ENCODE assay signal across 11 mouse cellular contexts in genomic region chr4:66302686-66303310, GRCm38 (mm10).
A peak's percentile ranks its signal among the peaks of the same experiment; 100 is the strongest.
DNase-seq lines count a peak whose midpoint lies in the region; ATAC-seq lines count a peak whose summit lies in the region.
"Had no signal": no experiment of that assay in that cellular context is flagged by ENCODE, and none has a peak within 500 bp of the region (broad histone marks: within the 10 kb centered on the region; RNA-seq: fewer than 3 reads in every experiment).

No protein-coding gene starts in this region.

- ATAC-seq in neural tube, embryonic 14.5 days (ENCODE audit: low read depth): 0 out of 2 replicates have a peak, but pooled peaks have one; percentile 11

- no peaks in the 10 kb centered on the region for H3K4me1 ChIP-seq in neural tube, embryonic 14.5 days (ENCODE audit: control insufficient read depth, insufficient read depth, low read length)
- H3K4me1 ChIP-seq: heart, embryonic 10.5 days; stomach, embryonic 15.5 days had no signal

- no peaks in the 10 kb centered on the region for H3K27me3 ChIP-seq in neural tube, embryonic 14.5 days (ENCODE audit: control insufficient read depth, insufficient read depth, low read length)
- H3K27me3 ChIP-seq: lung, embryonic 15.5 days; stomach, embryonic 15.5 days had no signal

- H3K36me3 ChIP-seq in neural tube, embryonic 14.5 days (ENCODE audit: control insufficient read depth, insufficient read depth, low read length): no peaks in the 10 kb centered on the region
- H3K36me3 ChIP-seq: heart, embryonic 10.5 days; lung, embryonic 15.5 days; stomach, embryonic 15.5 days had no signal

- H3K9me3 ChIP-seq in neural tube, embryonic 14.5 days (ENCODE audit: control insufficient read depth, low read length): no peaks in the 10 kb centered on the region
- H3K9me3 ChIP-seq: heart, embryonic 10.5 days; lung, embryonic 15.5 days; stomach, embryonic 15.5 days had no signal

- WGBS in neural tube, embryonic 14.5 days: 68% methylated on average over 7 of the region's 7 CpGs

- DNase-seq in adrenal gland, adult (ENCODE audit: inconsistent age in 2 of 2, low spot score in 1 of 2): peak; percentile 14 to 49
- DNase-seq in adrenal gland, adult 18-20 months (ENCODE audit: low spot score in 2 of 2): no peak
- peak; percentile 8 for DNase-seq in kidney, postnatal 10 days
- DNase-seq in kidney, postnatal 14 days: no peak
- peak; percentile 48 to 63 for DNase-seq in cerebellum, postnatal 25 days
- no peak for DNase-seq in urinary bladder, adult 18-20 months (ENCODE audit: low spot score in 2 of 2)
- no peak for DNase-seq in urinary bladder, postnatal 10 days (ENCODE audit: low spot score)

- H3K9ac ChIP-seq in neural tube, embryonic 14.5 days (replicated peaks; ENCODE audit: low read depth, low read length): no peak overlapping the region
- H3K9ac ChIP-seq: lung, embryonic 15.5 days; stomach, embryonic 15.5 days had no signal

- H3K4me3 ChIP-seq in neural tube, embryonic 14.5 days (ENCODE audit: low read depth, low read length): no peak overlapping the region
- H3K4me3 ChIP-seq: heart, embryonic 10.5 days; lung, embryonic 15.5 days; stomach, embryonic 15.5 days had no signal

- no peak overlapping the region for H3K27ac ChIP-seq in neural tube, embryonic 14.5 days (ENCODE audit: low read depth, low read length)
- H3K27ac ChIP-seq: heart, embryonic 10.5 days; lung, embryonic 15.5 days; stomach, embryonic 15.5 days had no signal

- H3K4me2 ChIP-seq in neural tube, embryonic 14.5 days (ENCODE audit: low read depth, low read length): no peak overlapping the region
- H3K4me2 ChIP-seq: lung, embryonic 15.5 days; stomach, embryonic 15.5 days had no signal

Comparison
In these comparisons a context has a peak if more than half of its experiments do, and no peak if none do; other contexts are left out.
1. DNase-seq: peak in adrenal gland, adult (2 of 2), kidney, postnatal 10 days (single experiment) and cerebellum, postnatal 25 days (2 of 2); none in adrenal gland, adult 18-20 months (0 of 2), kidney, postnatal 14 days (single experiment), urinary bladder, adult 18-20 months (0 of 2) and urinary bladder, postnatal 10 days (single experiment).